Mouse (Mus musculus) stomach, postnatal 0 days (tissue): ENCODE measurements around the gene Trim2. TPM values are rescaled to one million over a fixed set of nuclear protein-coding genes. Genes with fewer than 3 reads are reported as not detected.

ENCODE experiments used
- ATAC-seq: fragments of 200-750 bp; cut with Nextera tagmentation; 2 replicates; pipeline ENCODE4 v1.8.0; 2017; ENCODE audit not compliant: low FRiP score, low TSS enrichment
- DNase-seq: peaks from one replicate; pipeline ENCODE4 v3.0.0-alpha.2; 2016; ENCODE audit warnings: low spot score
- H3K27ac ChIP-seq: fragments of 300-500 bp; sonication (generic); replicated peaks from 2 replicates; pipeline ENCODE4 v1.5.1; 2014; ENCODE audit warnings: mild to moderate bottlenecking, control low read depth
- H3K27me3 ChIP-seq: fragments of 300-500 bp; sonication (generic); 2 replicates; pipeline ENCODE4 v1.6.1; 2014; ENCODE audit warnings: low read length; ENCODE audit not compliant: control insufficient read depth, insufficient read depth
- H3K36me3 ChIP-seq: fragments of 300-500 bp; sonication (generic); 2 replicates; pipeline ENCODE4 v1.6.1; 2014; ENCODE audit warnings: low read length, mixed read lengths; ENCODE audit not compliant: control insufficient read depth, insufficient read depth
- H3K4me1 ChIP-seq: fragments of 300-500 bp; sonication (generic); replicated peaks from 2 replicates; pipeline ENCODE4 v1.6.1; 2014; ENCODE audit warnings: antibody characterized with exemption; ENCODE audit not compliant: control insufficient read depth, insufficient read depth
- H3K4me2 ChIP-seq: fragments of 300-500 bp; sonication (generic); replicated peaks from 2 replicates; pipeline ENCODE4 v1.6.1; 2014; ENCODE audit warnings: low read depth, mild to moderate bottlenecking, control low read depth, moderate library complexity
- H3K4me3 ChIP-seq: fragments of 300-500 bp; sonication (generic); 2 replicates; pipeline ENCODE4 v1.5.1; 2014; ENCODE audit warnings: low read depth, low read length, control low read depth
- H3K9ac ChIP-seq: fragments of 300-500 bp; sonication (generic); 2 replicates; pipeline ENCODE4 v1.6.1; 2014; ENCODE audit warnings: mild to moderate bottlenecking, low read length, control low read depth, mixed read lengths
- H3K9me3 ChIP-seq: fragments of 300-500 bp; sonication (generic); 2 replicates; pipeline ENCODE4 v1.6.1; 2016; ENCODE audit warnings: low read length; ENCODE audit not compliant: control insufficient read depth
- CTCF ChIP-seq: IDR thresholded peaks from 2 replicates; pipeline ENCODE4 v1.5.1; 2016; ENCODE audit warnings: antibody characterized with exemption, low read depth, mild to moderate bottlenecking, moderate library complexity
- EP300 ChIP-seq: optimal IDR thresholded peaks from 2 replicates; pipeline ENCODE3; 2016; ENCODE audit warnings: antibody characterized with exemption
- WGBS: fragments of 180-500 bp; shearing (Covaris S2); extraction: QIAGEN DNeasy Blood & Tissue Kit; methylation state at CpG from one replicate; pipeline ENCODE4 v1.1.7; 2014; 5-methylcytosine and 5-hydroxymethylcytosine counted together
- polyA plus RNA-seq: library from polyadenylated mRNA; unstranded; fragments of >200 nt; fragmentation: Nextera tagmentation; extraction: Ambion mirVana; gene quantifications from 2 replicates; pipeline ENCODE4 v1.2.1, GENCODE M21; 2015

The Trim2 gene
- polyA plus RNA-seq, 1 experiment from 2014 or later: 30.7 TPM

DNA sequence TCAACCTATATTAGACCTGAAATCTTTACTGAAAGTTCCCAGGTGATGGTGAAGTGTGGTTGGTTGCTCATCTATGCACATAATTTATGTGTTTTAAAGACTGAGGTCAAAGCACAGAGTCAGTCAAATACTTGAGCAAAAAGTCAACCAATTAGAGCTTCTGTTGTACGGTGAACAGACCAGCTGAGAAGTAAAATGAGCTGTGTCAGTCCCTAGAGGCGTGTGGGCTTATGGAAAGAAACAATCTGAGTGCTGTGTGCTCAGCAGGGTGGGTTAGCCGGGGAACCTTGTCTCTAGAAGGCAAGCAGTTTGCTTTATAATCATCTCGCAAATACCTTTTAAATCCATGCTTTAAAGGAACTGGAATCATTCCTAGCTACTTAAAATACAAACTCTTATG lies 149.7 kb downstream of the Trim2 start:
- DNase-seq (no peak), ATAC-seq (no peak)
- Histone ChIP-seq H3K27me3 (no peaks in the 10 kb centered on the region), H3K9me3 (no peaks in the 10 kb centered on the region), H3K27ac (no peak overlapping the region), H3K4me2 (no peak overlapping the region), H3K36me3 (no peaks in the 10 kb centered on the region; the same call in 1 of the 2 replicates), H3K4me3 (no peak overlapping the region), H3K9ac (no peak overlapping the region), H3K4me1 (0 out of 2 replicates have a peak, but pooled peaks cover 2% of the 10 kb centered on the region)
- WGBS: 45% methylated on average over 4 of the region's 4 CpGs
- TF ChIP-seq CTCF (no peak), EP300 (no peak)

DNA sequence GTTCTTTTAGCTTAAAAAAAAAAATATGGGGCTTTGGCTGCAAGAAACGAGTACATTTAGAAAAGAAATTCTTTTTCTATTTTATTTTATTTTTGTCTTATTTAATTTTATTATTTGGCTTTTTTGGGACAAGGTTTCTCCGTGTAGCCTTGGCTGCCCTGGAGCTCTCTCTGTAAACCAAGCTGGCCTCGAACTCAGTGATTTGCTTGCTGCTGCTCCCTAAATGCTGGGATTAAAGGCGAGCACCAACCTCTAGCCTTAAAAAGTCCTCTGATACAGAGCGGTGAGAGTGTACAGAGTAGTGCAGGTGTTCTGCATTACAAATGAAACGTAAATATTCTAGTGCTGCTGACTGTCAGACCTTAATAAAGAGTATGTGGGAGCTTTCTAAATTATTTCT lies 150.6 kb downstream of the Trim2 start:
- no peaks in the 10 kb centered on the region for H3K9me3 ChIP-seq
- no peaks in the 10 kb centered on the region for H3K27me3 ChIP-seq
- H3K4me2 ChIP-seq: peak overlapping the region; percentile 34; the same call in 1 of the 2 replicates
- peak overlapping the region; percentile 54; the same call in 1 of the 2 replicates for H3K4me3 ChIP-seq
- TF ChIP-seq EP300 (no peak), CTCF (no peak)
- peak overlapping the region; percentile 49; the same call in 1 of the 2 replicates for H3K27ac ChIP-seq
- DNase-seq: no peak
- no peak for ATAC-seq
- WGBS: 30% methylated on average over 6 of the region's 6 CpGs
- no peak overlapping the region for H3K9ac ChIP-seq
- 0 out of 2 replicates have a peak, but pooled peaks cover 2% of the 10 kb centered on the region for H3K4me1 ChIP-seq
- no peaks in the 10 kb centered on the region; the same call in 1 of the 2 replicates for H3K36me3 ChIP-seq

DNA sequence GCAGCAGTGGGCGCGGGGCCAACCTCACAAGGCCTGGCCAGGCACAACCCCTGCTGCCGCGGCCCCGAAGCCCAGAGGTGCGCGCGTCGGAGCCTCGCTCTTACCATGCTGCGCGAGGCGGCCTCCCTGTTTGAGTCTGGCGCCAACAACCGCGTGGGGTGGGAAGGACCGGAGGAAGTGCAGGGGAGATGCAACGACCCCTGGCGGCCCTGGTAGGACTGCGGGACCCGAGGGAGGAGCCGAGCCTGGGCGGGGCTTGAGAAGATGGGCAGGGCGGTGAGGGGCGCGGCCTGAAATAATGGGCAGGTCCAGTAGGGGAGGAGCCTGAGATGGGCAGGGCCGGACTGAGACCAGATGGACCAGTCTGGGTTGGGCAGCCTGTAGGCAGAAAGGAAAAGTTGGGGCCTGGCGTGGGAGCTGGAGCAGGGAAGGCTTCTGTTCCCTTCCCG lies 151.1 kb downstream of the Trim2 start, which contains the start of gene Mnd1:
Mnd1 (minus strand) TSS at position 229 of the 449 bp plus-strand sequence.
- WGBS: under 1% methylated on average over 29 of the region's 29 CpGs
- TF ChIP-seq CTCF (peak; percentile 99), EP300 (no peak)
- DNase-seq: peak; percentile 100
- peak within 1 kb of the TSS; percentile 77 for H3K27ac ChIP-seq
- H3K36me3 ChIP-seq: no peaks in the 10 kb centered on the region; the same call in 1 of the 2 replicates
- H3K4me3 ChIP-seq: peak within 1 kb of the TSS; percentile 54
- peak; percentile 100 for ATAC-seq
- 0 out of 2 replicates have a peak, but pooled peaks cover 2% of the 10 kb centered on the region for H3K4me1 ChIP-seq
- H3K4me2 ChIP-seq: peak within 1 kb of the TSS; percentile 93
- peak within 1 kb of the TSS; percentile 70 for H3K9ac ChIP-seq
- H3K27me3 ChIP-seq: no peaks in the 10 kb centered on the region
- no peaks in the 10 kb centered on the region for H3K9me3 ChIP-seq

DNA sequence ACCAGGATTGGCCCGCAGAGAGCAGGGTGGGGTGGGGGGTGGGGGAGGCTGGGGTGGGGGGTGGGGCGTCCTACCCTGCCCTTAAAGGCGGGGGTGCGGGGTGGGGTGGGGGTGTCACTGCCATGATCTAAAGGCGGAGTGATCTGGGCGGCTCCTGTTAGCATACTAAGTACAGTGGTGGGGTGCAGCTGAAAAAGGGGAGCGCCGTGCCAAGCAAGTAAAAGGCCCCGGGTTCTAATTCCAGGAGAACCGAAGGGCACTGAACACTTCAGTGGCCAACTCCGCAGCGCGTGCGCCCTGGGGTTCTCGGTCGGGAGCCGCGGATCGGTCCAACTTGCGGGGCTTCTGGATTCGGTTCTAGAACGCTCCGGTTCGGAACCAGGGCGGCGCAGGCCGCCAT lies 151.5 kb downstream of the Trim2 start:
- H3K9me3 ChIP-seq: no peaks in the 10 kb centered on the region
- H3K4me3 ChIP-seq: peak overlapping the region; percentile 54
- H3K4me1 ChIP-seq: 0 out of 2 replicates have a peak, but pooled peaks cover 2% of the 10 kb centered on the region
- H3K27me3 ChIP-seq: no peaks in the 10 kb centered on the region
- TF ChIP-seq EP300: no peak
- TF ChIP-seq CTCF: no peak
- no peak for ATAC-seq
- H3K36me3 ChIP-seq: no peaks in the 10 kb centered on the region; the same call in 1 of the 2 replicates
- under 1% methylated on average over 27 of the region's 27 CpGs for WGBS
- H3K9ac ChIP-seq: peak overlapping the region; percentile 70
- peak overlapping the region; percentile 77 for H3K27ac ChIP-seq
- DNase-seq: no peak
- peak overlapping the region; percentile 93 for H3K4me2 ChIP-seq

- ATAC-seq: no peak
- no peak overlapping the region for H3K9ac ChIP-seq
- no peaks in the 10 kb centered on the region; the same call in 1 of the 2 replicates for H3K36me3 ChIP-seq
- H3K27me3 ChIP-seq: no peaks in the 10 kb centered on the region
- peak overlapping the region; percentile 93 for H3K4me2 ChIP-seq
- DNase-seq: no peak
- 22% methylated on average over 12 of the region's 12 CpGs for WGBS
- peak overlapping the region; percentile 54 for H3K4me3 ChIP-seq
- no peak overlapping the region for H3K27ac ChIP-seq
- no peaks in the 10 kb centered on the region for H3K9me3 ChIP-seq
- 0 out of 2 replicates have a peak, but pooled peaks cover 2% of the 10 kb centered on the region for H3K4me1 ChIP-seq
- TF ChIP-seq CTCF: no peak
- no peak for TF ChIP-seq EP300
Measured at GRCm38 (mm10) chr3:84154721-84155141, 151.9 kb downstream of the Trim2 start.

DNA sequence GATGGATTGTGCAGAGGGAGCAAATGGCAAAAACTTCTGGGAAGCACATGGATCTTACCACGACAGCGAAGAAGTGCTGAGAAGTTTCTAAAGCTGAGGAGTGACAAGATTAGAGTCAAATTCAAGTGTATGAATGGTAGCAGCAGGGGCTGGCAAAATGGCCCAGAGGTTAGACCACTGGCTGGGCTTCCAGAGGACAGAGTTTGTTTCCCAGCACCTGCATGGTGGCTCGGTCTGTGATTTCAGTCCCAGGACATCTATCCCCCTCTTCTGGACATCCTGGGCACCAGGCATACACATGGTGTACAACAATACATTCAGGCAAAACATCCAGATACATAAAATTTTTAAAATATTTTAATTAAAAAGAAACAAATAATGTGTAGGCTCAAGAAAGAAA lies 156.8 kb downstream of the Trim2 start:
- Histone ChIP-seq H3K9me3 (no peaks in the 10 kb centered on the region), H3K36me3 (no peaks in the 10 kb centered on the region), H3K27me3 (no peaks in the 10 kb centered on the region), H3K4me2 (no peak overlapping the region), H3K4me1 (0 out of 2 replicates have a peak, but pooled peaks cover 2% of the 10 kb centered on the region), H3K27ac (no peak overlapping the region), H3K4me3 (no peak overlapping the region), H3K9ac (no peak overlapping the region)
- ATAC-seq (no peak), DNase-seq (no peak)
- 99% methylated on average over 3 of the region's 3 CpGs for WGBS
- TF ChIP-seq CTCF: no peak
- TF ChIP-seq EP300: no peak
